Mouse (Mus musculus) midbrain, embryonic 12.5 days (tissue): ENCODE measurements at regions not wholly inside any gene's neighbourhood (a gene's known extent, or its start where the extent isn't known, plus 50 kb on each side); places are given as distances from the start of the nearest gene placed in this dataset.
A peak's percentile ranks its signal among the peaks of the same experiment; 100 is the strongest.

Source experiments
- ATAC-seq: fragments of 200-750 bp; cut with Nextera tagmentation; 2 replicates; pipeline ENCODE4 v1.8.0; 2017; ENCODE audit warnings: low read depth, moderate TSS enrichment, moderate library complexity; ENCODE audit not compliant: low FRiP score
- H3K27ac ChIP-seq: fragments of 300-500 bp; sonication (generic); replicated peaks from 2 replicates; pipeline ENCODE4 v1.5.1; 2016; ENCODE audit warnings: mild to moderate bottlenecking
- H3K27me3 ChIP-seq: fragments of 300-500 bp; sonication (generic); 2 replicates; pipeline ENCODE4 v1.6.1; 2016; ENCODE audit warnings: mild to moderate bottlenecking
- H3K36me3 ChIP-seq: fragments of 300-500 bp; sonication (generic); 2 replicates; pipeline ENCODE4 v1.6.1; 2016
- H3K4me1 ChIP-seq: fragments of 300-500 bp; sonication (generic); 2 replicates; pipeline ENCODE4 v1.6.1; 2016
- H3K4me2 ChIP-seq: fragments of 300-500 bp; sonication (generic); replicated peaks from 2 replicates; pipeline ENCODE4 v1.6.1; 2016; ENCODE audit warnings: mild to moderate bottlenecking, moderate library complexity
- H3K4me3 ChIP-seq: fragments of 300-500 bp; sonication (generic); 2 replicates; pipeline ENCODE4 v1.5.1; 2016; ENCODE audit warnings: mild to moderate bottlenecking
- H3K9ac ChIP-seq: fragments of 300-500 bp; sonication (generic); replicated peaks from 2 replicates; pipeline ENCODE4 v1.6.1; 2016; ENCODE audit warnings: mild to moderate bottlenecking, moderate library complexity
- H3K9me3 ChIP-seq: fragments of 300-500 bp; sonication (generic); 2 replicates; pipeline ENCODE4 v1.6.1; 2016; ENCODE audit warnings: mild to moderate bottlenecking
- WGBS: fragments of 180-500 bp; shearing (Covaris S2); methylation state at CpG from one replicate; pipeline ENCODE4 v1.1.7; 2016; 5-methylcytosine and 5-hydroxymethylcytosine counted together

GRCm38 (mm10) chr10:96955036-96955775, 338.4 kb downstream of the Btg1 start:
- WGBS: 10% methylated on average over 12 of the region's 12 CpGs
- 0 out of 2 replicates have a peak overlapping the region, but pooled peaks have one; percentile 1 for H3K4me3 ChIP-seq
- H3K4me1 ChIP-seq: peaks cover 21% of the 10 kb centered on the region
- H3K4me2 ChIP-seq: peak overlapping the region; percentile 45
- no peaks in the 10 kb centered on the region for H3K9me3 ChIP-seq
- H3K9ac ChIP-seq: no peak overlapping the region
- H3K36me3 ChIP-seq: no peaks in the 10 kb centered on the region
- no peaks in the 10 kb centered on the region for H3K27me3 ChIP-seq
- H3K27ac ChIP-seq: peak overlapping the region; percentile 84
- peak; percentile 94 for ATAC-seq

DNA sequence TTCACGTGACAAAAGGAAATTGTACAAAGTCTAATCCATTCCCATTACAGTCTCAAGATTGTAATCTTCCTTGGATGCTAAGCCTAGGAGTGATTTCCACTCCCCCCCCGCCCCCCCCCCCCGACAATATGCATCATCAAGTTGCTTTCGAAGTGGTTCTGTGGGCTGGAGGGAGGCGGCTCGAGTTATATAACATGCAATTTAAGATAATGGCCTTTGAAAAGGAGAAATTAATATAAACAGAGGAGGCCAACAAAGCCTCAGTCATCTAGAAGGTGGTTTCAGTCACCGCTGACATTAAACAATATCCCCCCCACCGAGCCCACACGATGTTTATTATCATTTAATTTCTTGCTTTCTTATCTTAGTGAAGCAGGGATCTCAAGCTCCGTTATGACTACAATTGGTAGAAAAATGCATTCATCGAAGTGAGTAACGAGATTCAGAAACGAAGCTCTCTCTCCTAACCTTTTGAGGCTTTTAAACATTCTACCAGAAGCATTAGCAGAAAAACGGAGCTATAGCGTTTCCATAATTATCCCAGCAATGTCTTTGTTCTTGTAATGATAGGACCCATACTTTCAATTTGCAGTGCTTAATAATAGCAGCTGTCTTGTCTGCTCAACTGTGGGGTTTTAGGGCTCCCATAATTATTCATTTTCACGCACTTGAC, 339.1 kb downstream of the Btg1 start:
- peak; percentile 36; the same call in 1 of the 2 replicates for ATAC-seq
- H3K4me2 ChIP-seq: peak overlapping the region; percentile 45
- peak overlapping the region; percentile 84 for H3K27ac ChIP-seq
- no peak overlapping the region for H3K9ac ChIP-seq
- 11% methylated on average over 16 of the region's 16 CpGs for WGBS
- peaks cover 21% of the 10 kb centered on the region for H3K4me1 ChIP-seq
- 0 out of 2 replicates have a peak overlapping the region, but pooled peaks have one; percentile 1 for H3K4me3 ChIP-seq
- no peaks in the 10 kb centered on the region for H3K9me3 ChIP-seq
- no peaks in the 10 kb centered on the region for H3K27me3 ChIP-seq
- H3K36me3 ChIP-seq: no peaks in the 10 kb centered on the region

DNA sequence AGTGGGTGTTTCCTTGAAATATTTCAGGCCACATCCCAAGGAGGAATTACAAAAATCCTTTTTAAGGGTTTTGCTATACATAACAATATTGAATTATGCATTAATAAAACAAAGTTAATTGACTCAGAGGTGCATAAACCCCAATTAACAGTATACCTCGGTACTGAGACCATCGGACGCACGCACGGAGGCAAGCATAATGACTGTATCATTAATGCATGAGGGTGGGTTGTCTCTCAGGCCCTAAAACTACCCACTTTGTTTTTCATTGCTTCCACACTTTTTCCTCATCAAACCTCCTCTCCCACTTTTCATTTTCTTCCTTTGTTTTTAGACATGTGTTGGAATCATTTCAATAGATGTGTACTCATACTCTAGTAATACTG, 339.6 kb downstream of the Btg1 start:
- Histone ChIP-seq H3K9ac (no peak overlapping the region), H3K9me3 (no peaks in the 10 kb centered on the region), H3K4me2 (peak overlapping the region; percentile 45), H3K36me3 (no peaks in the 10 kb centered on the region), H3K27me3 (no peaks in the 10 kb centered on the region), H3K4me3 (no peak overlapping the region), H3K4me1 (peaks cover 21% of the 10 kb centered on the region), H3K27ac (peak overlapping the region; percentile 84)
- no peak for ATAC-seq
- WGBS: 35% methylated on average over 5 of the region's 5 CpGs

- H3K27me3 ChIP-seq: no peaks in the 10 kb centered on the region
- H3K9me3 ChIP-seq: no peaks in the 10 kb centered on the region
- H3K27ac ChIP-seq: peak overlapping the region; percentile 49; the same call in 1 of the 2 replicates
- H3K4me1 ChIP-seq: peaks cover 21% of the 10 kb centered on the region
- H3K9ac ChIP-seq: no peak overlapping the region
- no peaks in the 10 kb centered on the region for H3K36me3 ChIP-seq
- no peak for ATAC-seq
- H3K4me2 ChIP-seq: no peak overlapping the region
- no peak overlapping the region for H3K4me3 ChIP-seq
- 79% methylated on average over 2 of the region's 2 CpGs for WGBS
These were observed 340.2 kb downstream of the Btg1 start for GRCm38 (mm10) chr10:96957019-96957418.

- Histone ChIP-seq H3K27me3 (no peaks in the 10 kb centered on the region), H3K36me3 (no peaks in the 10 kb centered on the region), H3K9ac (no peak overlapping the region), H3K4me1 (no peaks in the 10 kb centered on the region), H3K27ac (no peak overlapping the region), H3K4me2 (no peak overlapping the region), H3K4me3 (no peak overlapping the region), H3K9me3 (no peaks in the 10 kb centered on the region)
- no peak for ATAC-seq
- WGBS: 94% methylated on average over 1 of the region's 1 CpGs
These were observed 353.0 kb downstream of the Btg1 start for GRCm38 (mm10) chr10:96969825-96970224.

- Histone ChIP-seq H3K4me3 (no peak overlapping the region), H3K27ac (no peak overlapping the region), H3K4me1 (no peaks in the 10 kb centered on the region), H3K9ac (no peak overlapping the region), H3K9me3 (no peaks in the 10 kb centered on the region), H3K27me3 (no peaks in the 10 kb centered on the region), H3K36me3 (no peaks in the 10 kb centered on the region), H3K4me2 (no peak overlapping the region)
- WGBS: 76% methylated on average over 4 of the region's 4 CpGs
- no peak for ATAC-seq
These were observed 353.9 kb downstream of the Btg1 start for GRCm38 (mm10) chr10:96970737-96971136.

- 74% methylated on average over 3 of the region's 3 CpGs for WGBS
- Histone ChIP-seq H3K36me3 (no peaks in the 10 kb centered on the region), H3K4me3 (no peak overlapping the region), H3K4me2 (no peak overlapping the region), H3K27ac (no peak overlapping the region), H3K27me3 (no peaks in the 10 kb centered on the region), H3K4me1 (no peaks in the 10 kb centered on the region), H3K9me3 (no peaks in the 10 kb centered on the region), H3K9ac (no peak overlapping the region)
- no peak for ATAC-seq
These were observed 355.0 kb downstream of the Btg1 start for GRCm38 (mm10) chr10:96971810-96972209.

- Histone ChIP-seq H3K4me3 (no peak overlapping the region), H3K4me2 (no peak overlapping the region), H3K4me1 (peaks cover 2% of the 10 kb centered on the region; the same call in 1 of the 2 replicates), H3K9ac (no peak overlapping the region), H3K27me3 (no peaks in the 10 kb centered on the region), H3K27ac (no peak overlapping the region), H3K9me3 (no peaks in the 10 kb centered on the region), H3K36me3 (no peaks in the 10 kb centered on the region)
- WGBS: 86% methylated on average over 2 of the region's 2 CpGs
- no peak for ATAC-seq
These were observed 357.6 kb downstream of the Btg1 start for GRCm38 (mm10) chr10:96974326-96974977.

DNA sequence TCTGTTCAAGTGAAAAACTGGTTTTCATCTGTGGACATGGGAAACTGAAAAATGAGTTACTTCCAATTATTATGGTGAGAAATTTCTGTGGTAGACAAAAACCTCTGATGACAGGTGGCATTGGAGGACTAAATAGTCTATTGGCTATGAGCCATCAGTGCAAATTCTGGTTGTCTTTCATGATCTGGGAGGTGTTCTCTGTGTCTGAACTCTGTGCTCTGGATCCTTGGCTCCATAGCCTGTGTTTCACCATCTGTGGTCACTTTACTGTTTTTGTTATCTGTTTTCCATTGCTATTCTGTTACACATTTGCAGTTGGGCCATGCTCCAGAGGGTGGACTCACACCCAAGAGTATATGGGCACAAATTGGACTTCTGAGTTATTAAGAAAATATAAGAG, 359.9 kb downstream of the Btg1 start:
- Histone ChIP-seq H3K27me3 (no peaks in the 10 kb centered on the region), H3K4me3 (no peak overlapping the region)
- no peak for ATAC-seq

GRCm38 (mm10) chr10:96980494-96980831, 363.7 kb downstream of the Btg1 start:
- H3K4me3 ChIP-seq: no peak overlapping the region
- H3K27me3 ChIP-seq: no peaks in the 10 kb centered on the region
- H3K36me3 ChIP-seq: no peaks in the 10 kb centered on the region
- H3K27ac ChIP-seq: peak overlapping the region; percentile 80
- ATAC-seq: peak; percentile 88
- H3K9ac ChIP-seq: no peak overlapping the region
- H3K9me3 ChIP-seq: no peaks in the 10 kb centered on the region
- no peak overlapping the region for H3K4me2 ChIP-seq
- WGBS: 15% methylated on average over 3 of the region's 3 CpGs
- peaks cover 19% of the 10 kb centered on the region for H3K4me1 ChIP-seq

More for the DNA sequence above, 359.9 kb downstream of the Btg1 start:
- Histone ChIP-seq H3K9ac (no peak overlapping the region), H3K36me3 (no peaks in the 10 kb centered on the region), H3K27ac (no peak overlapping the region), H3K9me3 (no peaks in the 10 kb centered on the region), H3K4me2 (no peak overlapping the region), H3K4me1 (peaks cover 17% of the 10 kb centered on the region)

DNA sequence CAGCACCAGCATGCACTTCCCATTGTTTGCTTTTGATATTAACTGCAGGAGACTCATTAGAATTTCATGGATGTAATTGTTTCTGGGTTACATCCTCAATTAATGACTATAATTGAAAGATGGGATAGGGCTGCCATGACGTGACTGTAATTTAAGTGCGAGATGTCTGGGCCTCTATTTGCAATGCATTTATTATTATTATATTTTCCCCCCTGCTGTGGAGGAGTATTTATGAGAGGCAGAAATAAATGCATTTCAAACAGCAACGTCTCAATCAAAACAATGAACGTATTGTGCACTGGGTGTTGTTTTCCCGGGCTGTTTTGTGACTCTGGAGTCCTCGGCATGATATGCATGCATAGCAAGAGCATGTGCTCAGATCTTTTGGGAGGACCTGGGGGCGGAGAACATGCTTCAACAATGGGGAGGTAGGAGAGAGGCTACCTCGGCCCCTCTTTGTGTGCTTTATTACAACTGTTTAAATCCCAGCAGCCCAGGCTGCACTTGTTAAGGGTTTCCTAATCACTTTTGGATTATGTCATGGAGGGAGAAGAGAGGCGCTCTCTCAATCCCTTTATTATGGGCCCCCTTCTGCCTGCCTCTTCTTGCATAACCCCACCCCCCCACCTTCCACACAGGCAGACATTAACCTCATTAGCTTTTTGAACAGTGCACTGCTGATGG, 364.2 kb downstream of the Btg1 start:
- Histone ChIP-seq H3K4me2 (peak overlapping the region; percentile 31), H3K27ac (peak overlapping the region; percentile 80), H3K9me3 (no peaks in the 10 kb centered on the region), H3K36me3 (no peaks in the 10 kb centered on the region), H3K4me3 (no peak overlapping the region), H3K9ac (no peak overlapping the region), H3K27me3 (no peaks in the 10 kb centered on the region), H3K4me1 (peaks cover 19% of the 10 kb centered on the region)
- peak; percentile 95 for ATAC-seq
- 12% methylated on average over 9 of the region's 9 CpGs for WGBS

- no peak; the same call in 1 of the 2 replicates for ATAC-seq
- no peaks in the 10 kb centered on the region for H3K27me3 ChIP-seq
- H3K9ac ChIP-seq: no peak overlapping the region
- H3K36me3 ChIP-seq: no peaks in the 10 kb centered on the region
- H3K27ac ChIP-seq: peak overlapping the region; percentile 80
- WGBS: 57% methylated on average over 2 of the region's 2 CpGs
- H3K4me3 ChIP-seq: no peak overlapping the region
- no peaks in the 10 kb centered on the region for H3K9me3 ChIP-seq
- peak overlapping the region; percentile 31; the same call in 1 of the 2 replicates for H3K4me2 ChIP-seq
- peaks cover 19% of the 10 kb centered on the region for H3K4me1 ChIP-seq
These were observed 364.7 kb downstream of the Btg1 start for GRCm38 (mm10) chr10:96981516-96981869.
